Mouse (Mus musculus): ENCODE measurements around the gene Gli3. TPM values are rescaled to one million over a fixed set of nuclear protein-coding genes. Genes with fewer than 3 reads are reported as not detected.

Gene Gli3
- polyA plus RNA-seq, 1 experiment = 6.9 TPM

DNA sequence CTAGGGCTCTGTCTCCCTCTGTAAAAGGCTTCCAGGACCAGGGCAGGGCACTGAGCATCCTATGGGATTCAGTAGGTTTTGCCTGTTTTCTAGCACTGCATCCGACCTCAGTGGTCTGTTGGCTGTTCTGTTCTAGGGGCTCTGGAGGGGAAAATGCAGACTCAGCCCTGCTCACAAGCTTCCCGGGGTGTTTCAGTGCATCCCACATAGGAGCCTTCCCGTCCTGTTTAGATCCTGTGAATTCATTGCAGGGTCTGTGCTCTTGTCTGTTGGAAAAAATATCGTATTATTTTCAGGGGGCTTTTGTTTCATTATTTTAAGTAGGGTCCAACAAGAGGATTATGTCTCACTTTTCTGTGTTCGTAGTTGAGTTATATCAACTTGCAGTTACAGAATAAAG is 139.1 kb downstream of the Gli3 start:
- TF ChIP-seq MAX (IDR thresholded peaks at IDR 0.05) (no peak), CEBPB (IDR thresholded peaks at IDR 0.05; ENCODE audit: low read depth) (no peak), FOSL1 (IDR thresholded peaks at IDR 0.05; ENCODE audit: insufficient read depth, low read length, poor library complexity, severe bottlenecking) (no peak), MYOG (IDR thresholded peaks at IDR 0.05; ENCODE audit: control insufficient read depth, extremely low read depth, insufficient read length) (no peak), USF1 (IDR thresholded peaks at IDR 0.05; ENCODE audit: low read depth) (no peak), CTCF (IDR thresholded peaks at IDR 0.05; ENCODE audit: control insufficient read depth, insufficient read depth, insufficient read length) (no peak), MYOD1 (IDR thresholded peaks at IDR 0.05; ENCODE audit: control insufficient read depth, insufficient read length, low read depth) (no peak)
- Histone ChIP-seq H3K79me3 (ENCODE audit: low read depth) (peaks cover 10% of the 10 kb centered on the region), H3ac (ENCODE audit: control insufficient read depth, insufficient read length, low read depth) (no peak overlapping the region), H3K79me2 (ENCODE audit: control insufficient read depth, insufficient read depth) (peaks cover 34% of the 10 kb centered on the region), H3K4me3 (ENCODE audit: insufficient read depth, poor library complexity, severe bottlenecking) (no peak overlapping the region), H3K27me3 (ENCODE audit: control insufficient read depth, insufficient read depth, insufficient read length) (no peaks in the 10 kb centered on the region), H3K36me3 (ENCODE audit: control insufficient read depth, insufficient read depth) (no peaks in the 10 kb centered on the region)

DNA sequence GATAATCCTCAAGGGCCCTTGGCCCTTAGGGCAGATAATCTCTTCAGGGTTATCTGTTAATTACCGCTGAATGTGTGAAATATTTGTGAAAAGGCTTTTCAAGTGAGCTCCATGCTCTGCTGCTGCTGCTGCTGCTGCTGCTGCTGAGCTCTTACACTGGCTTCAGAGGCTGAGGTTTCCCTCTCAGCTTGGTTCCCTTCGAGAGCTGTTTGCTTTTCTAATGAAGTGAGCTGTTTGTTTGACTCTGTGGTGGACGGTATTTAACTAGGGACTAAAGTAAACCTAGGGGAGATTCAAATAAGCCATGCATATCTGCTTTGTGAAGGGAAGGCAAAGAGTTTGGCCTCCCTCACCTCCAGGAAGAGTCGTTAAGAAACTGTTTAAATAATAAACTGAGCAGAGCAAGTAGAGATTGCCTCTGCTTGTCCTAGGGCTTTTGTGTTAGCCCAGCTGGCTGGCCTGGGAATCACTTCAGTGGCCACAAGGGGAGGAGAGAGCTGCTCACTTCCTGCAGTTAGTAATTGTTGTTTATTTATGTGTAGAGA is 139.7 kb downstream of the Gli3 start:
- H3K36me3 ChIP-seq (ENCODE audit: control insufficient read depth, insufficient read depth) = no peaks in the 10 kb centered on the region

DNA sequence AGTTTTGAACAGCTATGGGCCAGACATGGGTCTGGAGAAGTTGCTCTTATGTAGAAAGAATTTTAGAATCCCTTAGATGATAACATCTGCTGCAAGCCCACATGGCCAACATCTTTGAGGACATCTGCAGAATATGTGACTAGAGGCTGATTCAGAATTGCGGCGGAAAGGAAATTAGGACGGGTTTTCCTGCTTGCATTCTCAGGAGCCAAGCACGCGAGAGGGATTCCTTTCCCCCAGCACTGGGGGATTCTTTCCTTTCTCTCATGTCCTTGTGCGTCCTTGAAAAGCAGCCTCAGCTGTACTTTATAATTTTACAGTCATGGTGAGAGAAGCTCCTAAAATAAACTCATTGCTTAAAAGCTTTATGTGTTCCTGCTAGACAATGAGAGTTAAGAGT is 141.0 kb downstream of the Gli3 start:
- no peak overlapping the region for H3K4me3 ChIP-seq (ENCODE audit: insufficient read depth, poor library complexity, severe bottlenecking)
- H3K79me3 ChIP-seq (ENCODE audit: low read depth) = peaks cover 4% of the 10 kb centered on the region
- H3K36me3 ChIP-seq (ENCODE audit: control insufficient read depth, insufficient read depth) = no peaks in the 10 kb centered on the region
- peaks cover 31% of the 10 kb centered on the region for H3K79me2 ChIP-seq (ENCODE audit: control insufficient read depth, insufficient read depth)
- no peak overlapping the region for H3ac ChIP-seq (ENCODE audit: control insufficient read depth, insufficient read length, low read depth)
- no peaks in the 10 kb centered on the region for H3K27me3 ChIP-seq (ENCODE audit: control insufficient read depth, insufficient read depth, insufficient read length)
- no peak for TF ChIP-seq MYOD1 (IDR thresholded peaks at IDR 0.05; ENCODE audit: control insufficient read depth, insufficient read length, low read depth)
- no peak for TF ChIP-seq MYOG (IDR thresholded peaks at IDR 0.05; ENCODE audit: control insufficient read depth, extremely low read depth, insufficient read length)
- no peak for TF ChIP-seq FOSL1 (IDR thresholded peaks at IDR 0.05; ENCODE audit: insufficient read depth, low read length, poor library complexity, severe bottlenecking)
- TF ChIP-seq USF1 (IDR thresholded peaks at IDR 0.05; ENCODE audit: low read depth) = no peak
- TF ChIP-seq CTCF (IDR thresholded peaks at IDR 0.05; ENCODE audit: control insufficient read depth, insufficient read depth, insufficient read length) = no peak
- no peak for TF ChIP-seq MAX (IDR thresholded peaks at IDR 0.05)

More for the DNA sequence above, 139.7 kb downstream of the Gli3 start:
- Histone ChIP-seq H3ac (ENCODE audit: control insufficient read depth, insufficient read length, low read depth) (no peak overlapping the region), H3K4me3 (ENCODE audit: insufficient read depth, poor library complexity, severe bottlenecking) (no peak overlapping the region), H3K79me2 (ENCODE audit: control insufficient read depth, insufficient read depth) (peaks cover 40% of the 10 kb centered on the region), H3K27me3 (ENCODE audit: control insufficient read depth, insufficient read depth, insufficient read length) (no peaks in the 10 kb centered on the region), H3K79me3 (ENCODE audit: low read depth) (peaks cover 10% of the 10 kb centered on the region)
- TF ChIP-seq CTCF (IDR thresholded peaks at IDR 0.05; ENCODE audit: control insufficient read depth, insufficient read depth, insufficient read length) (no peak), MYOG (IDR thresholded peaks at IDR 0.05; ENCODE audit: control insufficient read depth, extremely low read depth, insufficient read length) (no peak), MYOD1 (IDR thresholded peaks at IDR 0.05; ENCODE audit: control insufficient read depth, insufficient read length, low read depth) (no peak), CEBPB (IDR thresholded peaks at IDR 0.05; ENCODE audit: low read depth) (no peak), USF1 (IDR thresholded peaks at IDR 0.05; ENCODE audit: low read depth) (no peak), FOSL1 (IDR thresholded peaks at IDR 0.05; ENCODE audit: insufficient read depth, low read length, poor library complexity, severe bottlenecking) (no peak), MAX (IDR thresholded peaks at IDR 0.05) (no peak)

DNA sequence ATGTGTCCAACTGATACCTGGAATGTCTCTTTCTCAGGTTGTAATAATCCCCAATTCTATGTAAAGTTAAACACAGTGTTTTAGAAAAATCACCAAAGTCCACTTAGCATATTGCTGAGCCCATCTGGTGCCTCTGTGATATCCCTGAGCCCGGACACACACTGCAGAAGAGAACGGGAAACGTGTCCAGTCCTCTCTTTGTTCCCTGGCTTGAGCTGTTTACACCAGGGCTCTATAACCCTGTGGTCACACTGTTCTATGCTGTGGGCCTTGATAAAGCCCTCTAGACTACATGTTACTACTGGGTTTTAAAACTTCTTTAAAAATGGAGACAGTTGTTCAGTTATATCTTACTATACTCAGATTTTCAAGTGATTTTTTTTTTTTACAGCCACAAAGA is 154.4 kb downstream of the Gli3 start:
- Histone ChIP-seq H3K79me3 (ENCODE audit: low read depth) (peaks cover 1% of the 10 kb centered on the region), H3ac (ENCODE audit: control insufficient read depth, insufficient read length, low read depth) (no peak overlapping the region), H3K27me3 (ENCODE audit: control insufficient read depth, insufficient read depth, insufficient read length) (no peaks in the 10 kb centered on the region), H3K36me3 (ENCODE audit: control insufficient read depth, insufficient read depth) (no peaks in the 10 kb centered on the region), H3K4me3 (ENCODE audit: insufficient read depth, poor library complexity, severe bottlenecking) (no peak overlapping the region), H3K79me2 (ENCODE audit: control insufficient read depth, insufficient read depth) (peaks cover 26% of the 10 kb centered on the region)
- no peak for TF ChIP-seq FOSL1 (IDR thresholded peaks at IDR 0.05; ENCODE audit: insufficient read depth, low read length, poor library complexity, severe bottlenecking)
- TF ChIP-seq MAX (IDR thresholded peaks at IDR 0.05) = no peak
- no peak for TF ChIP-seq MYOD1 (IDR thresholded peaks at IDR 0.05; ENCODE audit: control insufficient read depth, insufficient read length, low read depth)
- TF ChIP-seq MYOG (IDR thresholded peaks at IDR 0.05; ENCODE audit: control insufficient read depth, extremely low read depth, insufficient read length) = no peak
- no peak for TF ChIP-seq USF1 (IDR thresholded peaks at IDR 0.05; ENCODE audit: low read depth)
- no peak for TF ChIP-seq CTCF (IDR thresholded peaks at IDR 0.05; ENCODE audit: control insufficient read depth, insufficient read depth, insufficient read length)
- TF ChIP-seq CEBPB (IDR thresholded peaks at IDR 0.05; ENCODE audit: low read depth) = no peak

DNA sequence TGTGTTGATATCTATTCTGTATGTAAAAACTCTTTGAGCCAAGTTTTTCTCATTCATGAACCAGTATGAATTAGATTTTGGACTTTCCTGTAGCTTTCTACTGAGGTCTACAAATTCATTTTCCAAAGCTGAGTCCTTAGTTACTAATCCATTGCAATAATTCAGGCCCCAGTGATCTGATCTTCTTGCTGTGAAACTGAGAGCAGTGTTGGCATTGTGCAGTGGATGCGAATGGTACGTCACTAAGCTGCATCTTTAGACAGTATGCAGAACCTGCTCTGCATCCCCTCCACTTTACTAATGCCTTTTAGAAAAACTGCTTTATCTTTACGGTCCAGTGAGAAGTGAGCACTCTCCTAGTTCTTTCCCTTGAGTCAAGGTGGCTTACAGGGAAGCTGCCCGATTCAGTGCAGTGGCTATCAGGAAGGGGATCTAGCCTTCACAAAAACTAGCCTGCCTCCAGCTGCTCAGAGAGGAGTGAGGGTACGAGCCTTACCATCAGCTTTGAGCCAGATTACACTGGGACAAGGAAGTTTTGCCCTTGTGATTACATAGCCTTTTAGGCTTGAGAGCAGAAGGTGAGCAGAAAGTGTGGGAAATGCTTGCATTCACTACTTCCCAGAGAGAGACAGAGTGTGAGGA is 155.1 kb downstream of the Gli3 start:
- Histone ChIP-seq H3K79me2 (ENCODE audit: control insufficient read depth, insufficient read depth) (peaks cover 29% of the 10 kb centered on the region), H3K4me3 (ENCODE audit: insufficient read depth, poor library complexity, severe bottlenecking) (no peak overlapping the region)

More for the DNA sequence above, 155.1 kb downstream of the Gli3 start:
- H3ac ChIP-seq (ENCODE audit: control insufficient read depth, insufficient read length, low read depth) = no peak overlapping the region
- TF ChIP-seq MYOD1 (IDR thresholded peaks at IDR 0.05; ENCODE audit: control insufficient read depth, insufficient read length, low read depth) (no peak), MAX (IDR thresholded peaks at IDR 0.05) (no peak), USF1 (IDR thresholded peaks at IDR 0.05; ENCODE audit: low read depth) (no peak), CEBPB (IDR thresholded peaks at IDR 0.05; ENCODE audit: low read depth) (no peak), FOSL1 (IDR thresholded peaks at IDR 0.05; ENCODE audit: insufficient read depth, low read length, poor library complexity, severe bottlenecking) (no peak), CTCF (IDR thresholded peaks at IDR 0.05; ENCODE audit: control insufficient read depth, insufficient read depth, insufficient read length) (no peak), MYOG (IDR thresholded peaks at IDR 0.05; ENCODE audit: control insufficient read depth, extremely low read depth, insufficient read length) (no peak)
- peaks cover 3% of the 10 kb centered on the region for H3K36me3 ChIP-seq (ENCODE audit: control insufficient read depth, insufficient read depth)
- peaks cover 1% of the 10 kb centered on the region for H3K79me3 ChIP-seq (ENCODE audit: low read depth)
- no peaks in the 10 kb centered on the region for H3K27me3 ChIP-seq (ENCODE audit: control insufficient read depth, insufficient read depth, insufficient read length)
